Mouse (Mus musculus): ENCODE measurements around the gene Vmn1r117. TPM values are rescaled to one million over a fixed set of nuclear protein-coding genes. Genes with fewer than 3 reads are reported as not detected.
"Not testable (repeated sequence)": the region's sequence is repeated elsewhere in the genome, so short reads cannot be mapped to it uniquely, and the experiment has no call there.

Vmn1r117 gene
- not detected in 2 replicates for polyA plus RNA-seq (2015; fragmentation: Nextera tagmentation; extraction: Ambion mirVana)

- ATAC-seq (ENCODE audit: insufficient number of reproducible peaks, insufficient read depth, low FRiP score, low TSS enrichment, low read depth); H3K36me3 ChIP-seq; H3K9ac ChIP-seq; H3K27ac ChIP-seq; H3K9me3 ChIP-seq; H3K27me3 ChIP-seq; H3K4me2 ChIP-seq; H3K4me1 ChIP-seq; H3K4me3 ChIP-seq: not testable (repeated sequence)
- WGBS = no CpG with 5 or more reads among the region's 2 CpGs
Observed at GRCm38 (mm10) chr7:20884021-20884420, at the start of gene Vmn1r117. TSS of gene Vmn1r117 (minus strand) at chr7:20884121.

GRCm38 (mm10) chr7:20912247-20912646, 28.3 kb upstream of the Vmn1r117 start, which contains the start of gene Vmn1r118:
TSS of gene Vmn1r118 (minus strand) at chr7:20912347.
- not testable (repeated sequence) for H3K36me3 ChIP-seq; H3K9ac ChIP-seq; H3K4me3 ChIP-seq; H3K9me3 ChIP-seq; H3K4me2 ChIP-seq; H3K27me3 ChIP-seq; ATAC-seq (ENCODE audit: insufficient number of reproducible peaks, insufficient read depth, low FRiP score, low TSS enrichment, low read depth); H3K4me1 ChIP-seq; H3K27ac ChIP-seq
- WGBS = no CpG with 5 or more reads among the region's 2 CpGs

- not testable (repeated sequence) for H3K27me3 ChIP-seq
- WGBS = 59% methylated on average over 3 of the region's 3 CpGs
Observed at GRCm38 (mm10) chr7:20871956-20872355, 12.0 kb downstream of the Vmn1r117 start, which contains the start of gene Vmn1r116. TSS of gene Vmn1r116 (plus strand) at chr7:20872256.

GRCm38 (mm10) chr7:20844885-20845284, 39.0 kb downstream of the Vmn1r117 start, which contains the start of gene Vmn1r115:
TSS of gene Vmn1r115 (minus strand) at chr7:20844985.
- not testable (repeated sequence) for H3K27ac ChIP-seq; H3K4me3 ChIP-seq; H3K27me3 ChIP-seq; ATAC-seq (ENCODE audit: insufficient number of reproducible peaks, insufficient read depth, low FRiP score, low TSS enrichment, low read depth); H3K4me2 ChIP-seq; H3K4me1 ChIP-seq; H3K36me3 ChIP-seq; H3K9ac ChIP-seq; H3K9me3 ChIP-seq
- 100% methylated on average over 1 of the region's 3 CpGs for WGBS

More at GRCm38 (mm10) chr7:20871956-20872355, 12.0 kb downstream of the Vmn1r117 start, which contains the start of gene Vmn1r116:
- not testable (repeated sequence) for H3K27ac ChIP-seq; H3K4me1 ChIP-seq; H3K4me3 ChIP-seq; H3K36me3 ChIP-seq; H3K4me2 ChIP-seq; ATAC-seq (ENCODE audit: insufficient number of reproducible peaks, insufficient read depth, low FRiP score, low TSS enrichment, low read depth); H3K9ac ChIP-seq; H3K9me3 ChIP-seq

Other genes with a start within 250 kb of the Vmn1r117 start
- not detected in 2 replicates for gene Vmn1r107, start 215.2 kb downstream of the Vmn1r117 start, polyA plus RNA-seq (2015; fragmentation: Nextera tagmentation; extraction: Ambion mirVana)
- not detected in 2 replicates for gene Vmn1r111, start 180.9 kb downstream of the Vmn1r117 start, polyA plus RNA-seq (2015; fragmentation: Nextera tagmentation; extraction: Ambion mirVana)
- gene Gm10668, start 153.5 kb downstream of the Vmn1r117 start, polyA plus RNA-seq (2015; fragmentation: Nextera tagmentation; extraction: Ambion mirVana) = not detected in 2 replicates
- gene Vmn1r112, start 112.9 kb downstream of the Vmn1r117 start, polyA plus RNA-seq (2015; fragmentation: Nextera tagmentation; extraction: Ambion mirVana) = not detected in 2 replicates
- gene Vmn1r113, start 96.8 kb downstream of the Vmn1r117 start, polyA plus RNA-seq (2015; fragmentation: Nextera tagmentation; extraction: Ambion mirVana) = not detected in 2 replicates
- gene Vmn1r114, start 71.9 kb downstream of the Vmn1r117 start, polyA plus RNA-seq (2015; fragmentation: Nextera tagmentation; extraction: Ambion mirVana) = not detected in 2 replicates
- gene Vmn1r115, start 39.1 kb downstream of the Vmn1r117 start, polyA plus RNA-seq (2015; fragmentation: Nextera tagmentation; extraction: Ambion mirVana) = not detected in 2 replicates
- gene Vmn1r116, start 11.9 kb downstream of the Vmn1r117 start, polyA plus RNA-seq (2015; fragmentation: Nextera tagmentation; extraction: Ambion mirVana) = not detected in 2 replicates
- not detected in 2 replicates for gene Vmn1r118, start 28.2 kb upstream of the Vmn1r117 start, polyA plus RNA-seq (2015; fragmentation: Nextera tagmentation; extraction: Ambion mirVana)
- not detected in 2 replicates for gene Vmn1r119, start 128.3 kb upstream of the Vmn1r117 start, polyA plus RNA-seq (2015; fragmentation: Nextera tagmentation; extraction: Ambion mirVana)
- gene Vmn1r120, start 169.7 kb upstream of the Vmn1r117 start, polyA plus RNA-seq (2015; fragmentation: Nextera tagmentation; extraction: Ambion mirVana) = not detected in 2 replicates
- not detected in 2 replicates for gene Vmn1r121, start 214.4 kb upstream of the Vmn1r117 start, polyA plus RNA-seq (2015; fragmentation: Nextera tagmentation; extraction: Ambion mirVana)